Mouse (Mus musculus) G1E (cell line): ENCODE data around the gene Hsf2. TPM values are rescaled to one million over a fixed set of nuclear protein-coding genes. Genes with fewer than 3 reads are reported as not detected.
"Not testable (repeated sequence)": the region's sequence is repeated elsewhere in the genome, so short reads cannot be mapped to it uniquely, and the experiment has no call there.

Experiments
- ATAC-seq: 2 replicates; pipeline ENCODE4 v1.8.0; 2016; ENCODE audit warnings: mild to moderate bottlenecking; ENCODE audit not compliant: insufficient number of reproducible peaks, poor library complexity, low FRiP score, severe bottlenecking; ENCODE audit errors: extremely low read depth
- DNase-seq: peaks from one replicate; pipeline ENCODE4 v3.0.0; 2012; ENCODE audit warnings: low spot score
- H3K27me3 ChIP-seq: 2 replicates; pipeline ENCODE4 v1.6.1; 2012; ENCODE audit warnings: mild to moderate bottlenecking, low read length, inconsistent platforms; ENCODE audit not compliant: insufficient read depth
- H3K36me3 ChIP-seq: replicated peaks from 2 replicates; pipeline ENCODE3; 2012; ENCODE audit warnings: mild to moderate bottlenecking, inconsistent platforms
- H3K4me1 ChIP-seq: 2 replicates; pipeline ENCODE4 v1.6.1; 2012; ENCODE audit warnings: low read depth, low read length, inconsistent platforms, mixed read lengths; ENCODE audit not compliant: insufficient read depth
- H3K4me3 ChIP-seq: 2 replicates; pipeline ENCODE4 v1.5.1; 2012; ENCODE audit warnings: low read depth, mild to moderate bottlenecking, inconsistent platforms, low read length, moderate library complexity, mixed read lengths
- H3K9me3 ChIP-seq: replicated peaks from 2 replicates; pipeline ENCODE4 v1.6.1; 2012; ENCODE audit warnings: inconsistent platforms
- CTCF ChIP-seq: IDR thresholded peaks from 2 replicates; pipeline ENCODE4 v1.5.1; 2012; ENCODE audit warnings: low read depth, low read length, inconsistent platforms, mixed read lengths
- GATA1 ChIP-seq: IDR thresholded peaks from 2 replicates; pipeline ENCODE4 v1.6.1; 2012; ENCODE audit warnings: borderline replicate concordance, low read length, inconsistent platforms, mixed read lengths
- GATA2 ChIP-seq: IDR thresholded peaks from 2 replicates; pipeline ENCODE4 v1.6.1; 2012; ENCODE audit warnings: low read depth, low read length, inconsistent platforms, borderline replicate concordance
- POLR2AphosphoS5 ChIP-seq: IDR thresholded peaks from 2 replicates; pipeline ENCODE4 v1.6.1; 2012; ENCODE audit warnings: low read depth, low read length, inconsistent platforms; ENCODE audit not compliant: insufficient replicate concordance
- TAL1 ChIP-seq: conservative IDR thresholded peaks from 2 replicates; pipeline ENCODE4 v1.6.1; 2012; ENCODE audit warnings: low read depth, low read length, inconsistent platforms, mixed read lengths
- polyA plus RNA-seq: library from polyadenylated mRNA; stranded (reverse); fragments of >175 nt; gene quantifications from 2 replicates; pipeline ENCODE4 v1.2.3, GENCODE M21; 2012
- total RNA-seq, 2 experiments: library from RNA; stranded (forward) in 1 of 2; stranded (reverse) in 1 of 2; fragments of 200-1000 nt in 1 of 2; fragments of >200 nt in 1 of 2; fragmentation: Nextera tagmentation in 1 of 2; gene quantifications; 2 replicates each; pipeline ENCODE4 v1.2.3; 2014 to 2017

The Hsf2 gene
- total and polyA plus RNA-seq, 3 experiments: 0.61 to 15.7 (median 15.2) TPM

DNA sequence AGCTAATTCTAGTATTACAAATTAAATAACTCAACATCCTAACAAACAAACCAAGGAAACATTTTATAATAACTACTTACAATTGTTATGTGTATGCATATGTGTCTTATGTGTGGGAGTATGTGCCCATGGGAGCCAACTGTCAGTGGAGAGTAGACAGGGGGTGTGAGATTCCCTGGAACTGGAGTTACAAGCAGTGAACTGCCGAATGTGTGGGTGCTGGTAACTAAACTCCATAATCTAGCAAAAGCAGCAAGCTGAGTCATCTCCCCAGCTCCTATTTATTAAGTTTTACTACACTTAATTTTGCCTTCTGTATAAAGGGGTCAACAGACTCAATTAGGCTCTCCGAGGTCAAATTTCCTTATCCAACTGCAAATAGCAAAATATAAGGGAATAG, 44.9 kb downstream of the Hsf2 start:
- no peaks in the 10 kb centered on the region for H3K9me3 ChIP-seq
- no peak for ATAC-seq
- peak overlapping the region; percentile 80 for H3K4me3 ChIP-seq
- peaks cover 9% of the 10 kb centered on the region; the same call in 1 of the 2 replicates for H3K4me1 ChIP-seq
- no peak for DNase-seq
- peaks cover 12% of the 10 kb centered on the region for H3K36me3 ChIP-seq
- TF ChIP-seq TAL1 (no peak), GATA1 (no peak)
- no peaks in the 10 kb centered on the region for H3K27me3 ChIP-seq

DNA sequence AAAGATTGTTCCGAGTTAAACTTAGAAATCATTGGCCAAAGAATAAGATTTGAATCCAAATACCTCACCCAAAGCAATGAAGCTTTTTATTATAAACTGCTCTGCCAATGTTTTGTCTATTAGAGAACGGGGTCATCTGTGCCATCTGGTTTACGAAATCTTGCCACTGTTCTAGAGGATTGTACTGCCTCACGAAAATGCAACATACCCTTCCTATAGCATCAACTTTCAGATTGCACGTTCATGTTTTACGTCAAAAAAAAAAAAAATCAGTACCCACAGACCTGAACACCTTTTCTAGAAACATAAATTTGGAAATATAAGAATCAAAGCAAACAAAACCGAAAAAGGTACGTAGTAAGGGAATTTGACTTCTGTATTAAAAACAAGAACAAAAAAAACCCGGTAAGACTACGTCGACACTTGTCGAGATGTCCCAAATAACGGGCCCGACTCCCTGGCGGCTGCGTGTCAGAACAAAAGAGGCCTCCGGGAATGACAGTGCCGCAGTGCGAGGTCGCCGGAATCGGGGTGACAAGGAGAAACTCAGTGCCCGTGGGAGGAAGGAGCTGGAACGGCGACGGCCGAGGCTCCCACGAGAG, 45.5 kb downstream of the Hsf2 start:
- no peaks in the 10 kb centered on the region for H3K27me3 ChIP-seq
- ATAC-seq (no peak), DNase-seq (no peak)

DNA sequence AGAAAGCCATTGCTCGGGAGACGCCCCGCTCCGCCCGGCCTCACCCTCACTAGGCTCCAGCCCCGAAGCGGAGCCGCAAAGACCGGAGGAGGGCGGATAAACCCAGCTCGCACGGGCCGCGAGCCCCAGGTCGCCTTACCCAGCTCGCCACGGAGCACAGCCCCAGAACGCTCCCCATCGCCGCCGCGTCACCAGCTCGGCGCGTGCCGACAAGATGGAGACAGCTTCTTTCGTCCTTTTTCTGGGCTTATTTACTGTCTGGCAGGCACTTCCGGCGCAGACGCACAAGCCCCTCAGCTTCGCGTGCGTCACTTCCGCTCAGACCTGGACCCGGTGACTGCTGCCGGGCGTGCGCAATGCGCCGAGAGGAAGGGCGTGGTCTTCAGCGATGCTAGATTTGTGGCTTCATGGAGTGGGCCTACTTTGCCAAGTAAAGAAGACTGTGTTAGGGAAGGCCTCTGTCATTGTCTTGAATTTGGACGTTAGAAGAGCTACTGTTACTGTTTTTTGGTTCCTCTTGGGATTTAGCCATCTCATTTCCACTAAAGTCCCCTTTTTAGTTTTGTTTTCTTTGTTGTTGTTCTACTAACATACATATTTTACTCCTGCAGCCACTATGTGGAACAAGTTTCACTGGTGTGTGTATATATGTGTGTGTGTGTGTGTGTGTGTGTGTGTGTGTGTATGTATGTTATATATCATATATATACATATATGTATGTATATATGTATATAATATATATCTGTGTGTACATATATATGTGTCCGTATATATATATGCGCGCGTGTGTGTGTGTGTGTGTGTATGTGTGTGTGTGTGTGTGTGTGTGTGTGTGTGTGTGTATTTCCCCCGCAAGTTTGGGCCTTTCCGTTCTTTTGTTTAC, 46.3 kb downstream of the Hsf2 start, which contains the start of gene Serinc1:
TSS of gene Serinc1 (minus strand) at position 313 of the 884 bp plus-strand sequence.
- H3K36me3 ChIP-seq: peaks cover 2% of the 10 kb centered on the region
- ATAC-seq: peak; percentile 95
- H3K9me3 ChIP-seq: no peaks in the 10 kb centered on the region
- H3K27me3 ChIP-seq: no peaks in the 10 kb centered on the region
- TF ChIP-seq GATA1 (no peak), CTCF (no peak), GATA2 (no peak), POLR2AphosphoS5 (no peak)
- peaks cover 9% of the 10 kb centered on the region; the same call in 1 of the 2 replicates for H3K4me1 ChIP-seq
- DNase-seq: peak; percentile 53
- peak within 1 kb of the TSS; percentile 80 for H3K4me3 ChIP-seq

More for the DNA sequence above, 45.5 kb downstream of the Hsf2 start:
- Histone ChIP-seq H3K36me3 (peaks cover 8% of the 10 kb centered on the region), H3K4me1 (peaks cover 9% of the 10 kb centered on the region; the same call in 1 of the 2 replicates), H3K4me3 (peak overlapping the region; percentile 80), H3K9me3 (no peaks in the 10 kb centered on the region)
- TF ChIP-seq POLR2AphosphoS5: no peak
- TF ChIP-seq TAL1: no peak

DNA sequence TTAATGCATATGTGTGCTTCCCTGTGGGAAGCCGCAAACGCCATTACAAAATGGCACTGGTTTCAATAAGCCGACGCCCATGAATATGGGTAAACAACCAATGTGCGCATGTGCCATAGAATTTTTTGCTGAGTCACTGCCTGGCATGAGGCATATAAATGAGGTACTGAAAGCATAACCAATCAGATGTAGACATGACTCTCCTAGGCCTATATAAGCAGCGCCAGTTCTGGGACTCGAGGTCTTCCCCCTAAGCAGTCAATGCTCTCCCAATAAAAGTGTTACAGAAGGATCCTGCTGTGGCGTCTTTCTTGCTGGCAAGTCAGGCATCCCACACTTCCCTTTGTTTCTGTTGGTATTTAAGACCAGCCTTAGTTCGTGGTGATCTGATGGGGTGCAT, 57.7 kb downstream of the Hsf2 start:
- H3K4me1 ChIP-seq, H3K4me3 ChIP-seq, ATAC-seq, H3K36me3 ChIP-seq, H3K9me3 ChIP-seq, DNase-seq, H3K27me3 ChIP-seq: not testable (repeated sequence)

DNA sequence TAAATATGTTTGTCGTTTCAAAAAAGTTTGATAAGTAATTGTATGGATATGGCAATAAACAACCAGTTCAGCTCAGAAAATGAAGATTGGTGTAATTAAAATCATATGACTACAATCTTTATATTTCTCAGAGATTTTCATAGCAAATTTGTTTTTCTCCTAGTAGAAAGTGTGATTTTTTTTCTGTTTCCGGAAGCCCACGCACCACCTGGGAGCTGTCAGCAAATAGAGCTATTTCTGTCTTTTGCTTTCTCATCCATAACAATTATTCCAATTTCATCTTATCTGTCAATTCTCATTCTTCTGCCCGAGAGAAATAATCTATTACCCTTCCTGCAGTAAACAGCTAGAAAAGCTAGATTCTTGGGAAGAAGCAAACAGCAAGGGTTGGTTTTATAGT, 63.4 kb downstream of the Hsf2 start:
- no peak for ATAC-seq

DNA sequence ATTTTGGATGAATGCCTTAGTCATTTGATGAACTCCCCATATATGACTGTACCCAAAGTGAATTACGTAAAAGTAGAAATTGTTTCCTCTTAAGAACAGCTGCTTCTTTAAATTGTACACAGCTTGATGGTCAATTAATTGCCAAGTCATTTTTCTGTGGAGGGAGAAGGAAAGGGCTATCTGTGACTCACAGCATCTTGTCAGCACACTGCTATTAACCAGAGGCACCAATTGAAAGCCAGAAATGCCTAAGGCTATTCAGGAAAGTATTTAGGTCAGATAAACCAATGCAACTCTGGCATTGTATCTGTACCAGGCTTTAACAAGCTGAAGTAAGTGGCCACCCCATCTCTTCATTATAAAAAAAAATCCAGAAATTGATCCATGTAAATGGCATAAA, 67.5 kb downstream of the Hsf2 start:
- no peaks in the 10 kb centered on the region for H3K36me3 ChIP-seq
- no peaks in the 10 kb centered on the region for H3K9me3 ChIP-seq
- ATAC-seq (no peak), DNase-seq (no peak)
- no peaks in the 10 kb centered on the region for H3K27me3 ChIP-seq
- TF ChIP-seq GATA2 (no peak), POLR2AphosphoS5 (no peak), TAL1 (no peak), CTCF (no peak), GATA1 (no peak)
- H3K4me3 ChIP-seq: no peak overlapping the region
- no peaks in the 10 kb centered on the region for H3K4me1 ChIP-seq

More for the DNA sequence above, 63.4 kb downstream of the Hsf2 start:
- TF ChIP-seq GATA2 (no peak), GATA1 (no peak), POLR2AphosphoS5 (no peak), TAL1 (no peak), CTCF (no peak)
- no peaks in the 10 kb centered on the region for H3K27me3 ChIP-seq
- no peaks in the 10 kb centered on the region for H3K4me1 ChIP-seq
- no peak overlapping the region for H3K4me3 ChIP-seq
- H3K36me3 ChIP-seq: no peaks in the 10 kb centered on the region
- DNase-seq: no peak
- H3K9me3 ChIP-seq: no peaks in the 10 kb centered on the region
